Mouse (Mus musculus) NIH3T3 (cell line): ENCODE measurements at regions not wholly inside any gene's neighbourhood (a gene's known extent, or its start where the extent isn't known, plus 50 kb on each side); places are given as distances from the start of the nearest gene placed in this dataset.

Experiments
- DNase-seq: peaks from one replicate; pipeline ENCODE4 v3.0.0-alpha.2; 2012; ENCODE audit warnings: low read depth

GRCm38 (mm10) chr2:166234579-166235212 lies 79.2 kb upstream of the Sulf2 start:
- DNase-seq = peak; percentile 26

- no peak for DNase-seq
These were observed 77.8 kb upstream of the Sulf2 start for GRCm38 (mm10) chr2:166233246-166233645.

GRCm38 (mm10) chr2:166232376-166232775 lies 76.9 kb upstream of the Sulf2 start:
- DNase-seq = peak; percentile 83

- no peak for DNase-seq
These were observed 75.2 kb upstream of the Sulf2 start for GRCm38 (mm10) chr2:166230617-166231016.

- DNase-seq = no peak
These were observed 72.9 kb upstream of the Sulf2 start for GRCm38 (mm10) chr2:166228356-166228755.

- DNase-seq = no peak
These were observed 72.0 kb upstream of the Sulf2 start for GRCm38 (mm10) chr2:166227496-166227895.

- peak; percentile 17 for DNase-seq
These were observed 71.5 kb upstream of the Sulf2 start for GRCm38 (mm10) chr2:166226929-166227328.

- DNase-seq = no peak
These were observed 70.9 kb upstream of the Sulf2 start for GRCm38 (mm10) chr2:166226331-166226730.

GRCm38 (mm10) chr2:166225354-166225753 lies 69.9 kb upstream of the Sulf2 start:
- DNase-seq = no peak

GRCm38 (mm10) chr2:166218783-166219182 lies 63.3 kb upstream of the Sulf2 start:
- DNase-seq = no peak

- DNase-seq = no peak
These were observed 61.0 kb upstream of the Sulf2 start for GRCm38 (mm10) chr2:166216512-166216865.

GRCm38 (mm10) chr2:166215610-166216511 lies 60.4 kb upstream of the Sulf2 start:
- no peak for DNase-seq

GRCm38 (mm10) chr2:166215191-166215590 lies 59.7 kb upstream of the Sulf2 start:
- DNase-seq = no peak

- DNase-seq = no peak
These were observed 51.7 kb upstream of the Sulf2 start for GRCm38 (mm10) chr2:166207145-166207508.

GRCm38 (mm10) chr2:166206396-166207144 lies 51.1 kb upstream of the Sulf2 start:
- no peak for DNase-seq
